Mouse (Mus musculus) spleen, postnatal 0 days (tissue): Measurements from ENCODE around the gene Rsrc2. TPM values are rescaled to one million over a fixed set of nuclear protein-coding genes. Genes with fewer than 3 reads are reported as not detected.

Source experiments
- polyA plus RNA-seq: library from polyadenylated mRNA; unstranded; fragments of >200 nt; fragmentation: Nextera tagmentation; extraction: Ambion mirVana; gene quantifications from 2 replicates; pipeline ENCODE4 v1.2.1, GENCODE M21; 2015

Gene Rsrc2
- polyA plus RNA-seq = 69.5 and 70.0 TPM in 2 replicates

DNA sequence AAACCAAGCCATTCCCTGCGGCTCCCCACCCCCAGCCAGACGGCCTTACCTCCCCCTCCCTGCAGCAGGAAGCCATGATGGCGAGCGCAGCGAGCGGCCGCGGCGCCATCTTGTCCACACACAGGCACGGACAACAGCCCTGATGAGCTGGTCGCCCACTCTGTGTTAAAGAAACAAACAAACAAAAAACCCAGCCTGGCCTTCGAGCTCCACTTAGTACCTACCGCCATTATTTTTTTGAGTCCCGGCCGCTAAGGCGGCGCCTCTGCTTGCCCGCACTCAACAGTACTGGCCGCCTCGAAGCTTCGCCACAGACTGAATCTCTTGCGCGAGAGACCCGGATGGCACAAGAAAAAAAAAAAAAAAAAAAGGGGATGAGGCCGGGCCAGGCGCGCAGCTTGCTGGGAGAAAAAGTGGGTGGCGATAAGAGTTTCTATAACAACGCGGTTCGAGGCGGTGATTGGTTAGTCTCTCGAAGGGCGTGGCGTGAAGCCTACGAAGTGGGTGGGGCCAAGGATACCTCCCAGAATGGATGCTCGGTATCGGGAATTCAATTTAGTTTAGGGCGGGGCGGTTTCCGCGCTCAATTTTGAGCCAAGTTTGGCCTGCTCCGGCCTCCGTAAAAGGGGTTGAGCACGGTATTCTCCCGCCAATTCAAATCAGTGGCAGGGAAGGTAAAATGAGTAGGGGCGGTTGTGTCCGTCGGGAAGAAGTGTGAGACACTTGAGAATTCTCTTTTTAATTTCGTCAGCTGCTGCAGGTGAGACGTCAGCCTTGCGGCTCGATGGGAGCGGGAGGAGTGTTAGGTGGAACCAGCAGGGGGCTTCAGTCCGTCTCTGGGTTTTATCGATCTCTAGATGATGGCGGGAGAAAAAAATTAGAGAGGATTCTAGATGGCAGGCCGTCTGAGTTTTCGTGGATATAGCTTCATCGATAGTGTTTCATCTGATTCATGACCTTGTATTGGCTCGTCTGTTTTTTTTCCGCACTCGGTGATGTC is at the start of gene Rsrc2, which contains the start of gene Kntc1:
Gene Rsrc2 (minus strand): TSS at position 350 of the 1,000 bp plus-strand sequence.
Gene Kntc1 (plus strand): TSS at position 652 of the 1,000 bp plus-strand sequence.

DNA sequence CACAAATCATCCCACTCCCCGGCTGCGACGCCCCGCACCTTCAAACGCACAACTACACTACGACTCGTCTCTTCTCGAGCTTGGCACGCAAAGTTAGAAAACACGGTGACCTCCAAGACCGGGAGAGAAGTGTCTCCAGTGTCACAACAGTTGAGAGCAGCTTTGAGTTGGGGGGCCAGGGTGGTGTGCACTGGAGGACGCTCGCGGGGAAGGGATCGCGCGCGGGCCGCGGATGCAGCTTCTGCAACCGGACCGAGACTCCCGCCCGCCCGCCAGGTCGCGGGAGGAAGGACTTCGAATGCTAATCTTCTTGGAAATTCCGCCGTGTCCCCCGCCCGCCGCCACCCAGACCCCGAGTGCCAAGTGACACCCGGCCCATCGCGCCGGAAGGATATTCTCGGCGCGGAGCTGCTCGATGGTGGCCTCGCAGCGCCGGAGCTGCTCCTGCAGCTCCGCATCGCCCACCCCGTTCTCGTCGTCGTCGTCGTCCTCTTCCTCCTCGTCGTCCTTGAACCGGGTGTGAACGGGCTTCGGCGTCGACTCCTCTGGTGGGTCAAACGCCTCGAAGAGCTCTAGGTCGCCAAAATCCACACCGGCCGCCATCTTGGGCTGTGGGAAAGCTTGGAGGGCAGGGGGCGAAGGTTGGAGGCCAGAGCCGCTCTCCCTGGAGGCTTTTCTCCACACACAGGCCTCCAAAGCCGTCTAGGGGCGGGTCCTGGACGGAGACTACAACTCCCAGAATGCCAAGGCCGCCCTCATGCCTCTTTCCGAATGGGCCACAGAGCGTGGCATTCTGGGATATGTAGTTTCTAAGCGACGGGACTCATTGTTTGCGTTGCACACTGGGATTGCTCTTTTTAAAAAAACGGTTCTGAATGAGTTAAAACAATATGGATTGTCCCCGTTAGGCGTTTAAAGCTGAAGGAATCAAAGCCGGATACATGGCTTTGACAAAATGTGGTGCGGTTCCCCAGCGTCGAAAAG is 28.6 kb downstream of the Rsrc2 start, which contains the start of gene Zcchc8:
Gene Zcchc8 (minus strand): TSS at position 773 of the 984 bp plus-strand sequence.

DNA sequence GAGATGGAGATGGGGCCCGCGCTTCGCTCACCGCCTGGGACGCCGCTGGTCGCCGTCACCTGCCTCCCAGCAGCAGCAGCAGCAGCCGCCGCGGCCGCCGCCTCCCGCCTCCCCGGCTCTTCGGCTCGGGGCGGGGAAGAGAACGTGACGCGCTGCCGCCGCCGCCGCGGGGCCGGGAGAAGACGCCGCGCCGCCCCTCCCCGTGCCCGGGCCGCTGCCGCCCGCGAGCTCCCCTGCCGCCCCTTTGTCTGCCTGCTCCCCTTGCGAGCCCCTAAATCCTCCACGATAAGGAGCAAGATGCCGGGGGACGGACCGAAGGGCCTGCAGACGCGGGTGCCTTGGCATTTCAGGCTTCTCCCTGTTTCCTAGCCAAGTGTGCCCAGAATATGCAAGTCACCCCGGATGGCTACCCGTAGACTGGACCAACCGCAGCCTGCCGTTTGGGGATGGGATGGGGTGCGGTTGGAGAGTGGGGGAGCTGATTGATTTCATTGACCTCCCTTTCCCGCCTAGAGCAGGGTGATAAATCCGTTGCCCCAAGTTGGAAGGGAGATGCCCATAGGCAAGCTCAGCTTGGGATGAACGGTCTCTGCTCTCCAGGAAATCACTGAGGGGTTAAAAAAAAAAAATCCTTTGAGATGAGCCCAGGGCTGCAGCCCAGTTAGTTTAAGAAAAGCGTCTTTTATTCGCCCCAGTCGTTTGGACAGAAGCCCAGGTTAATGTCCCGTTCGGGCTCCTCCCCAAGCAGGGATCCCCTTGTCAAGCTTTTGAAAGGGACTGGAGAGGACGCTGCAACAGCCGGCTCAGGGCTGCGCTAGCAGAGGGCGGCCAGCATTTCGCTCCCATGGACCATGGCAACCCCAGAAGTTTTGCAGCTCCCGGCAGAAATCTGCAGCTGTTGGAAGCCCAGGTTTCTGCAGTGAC is 64.7 kb downstream of the Rsrc2 start, which contains the start of gene Clip1:
Gene Clip1 (minus strand): TSS at position 398 of the 924 bp plus-strand sequence.

Other genes starting within 250 kb of the Rsrc2 start
- gene B3gnt4, start 239.0 kb downstream of the Rsrc2 start, polyA plus RNA-seq = 0.12 TPM in 1 of 2 replicates, not detected in the other
- 70.7 and 72.1 TPM in 2 replicates for gene Diablo, start 225.2 kb downstream of the Rsrc2 start, polyA plus RNA-seq
- gene Gm49027, start 223.9 kb downstream of the Rsrc2 start, polyA plus RNA-seq = 0.25 and 0.36 TPM in 2 replicates
- 16.1 and 17.2 TPM in 2 replicates for gene Vps33a, start 176.4 kb downstream of the Rsrc2 start, polyA plus RNA-seq
- 19.6 and 21.0 TPM in 2 replicates for gene Clip1, start 64.8 kb downstream of the Rsrc2 start, polyA plus RNA-seq
- gene Zcchc8, start 28.3 kb downstream of the Rsrc2 start, polyA plus RNA-seq = 47.6 and 49.0 TPM in 2 replicates
- gene Kntc1, start 302 bp upstream of the Rsrc2 start, polyA plus RNA-seq = 28.1 and 31.0 TPM in 2 replicates
- 1.2 and 2.4 TPM in 2 replicates for gene Hcar2, start 116.1 kb upstream of the Rsrc2 start, polyA plus RNA-seq
- gene Hcar1, start 130.6 kb upstream of the Rsrc2 start, polyA plus RNA-seq = 1.4 and 1.8 TPM in 2 replicates
- gene Denr, start 157.8 kb upstream of the Rsrc2 start, polyA plus RNA-seq = 77.7 and 93.2 TPM in 2 replicates
- gene Gm43518, start 178.0 kb upstream of the Rsrc2 start, polyA plus RNA-seq = 2.4 and 3.9 TPM in 2 replicates
- gene Ccdc62, start 181.3 kb upstream of the Rsrc2 start, polyA plus RNA-seq = 3.3 and 4.4 TPM in 2 replicates
- gene Hip1r, start 224.2 kb upstream of the Rsrc2 start, polyA plus RNA-seq = 4.4 and 5.3 TPM in 2 replicates